Mouse (Mus musculus) skeletal muscle tissue, adult 2 months (tissue): ENCODE measurements around the gene Gm20903.
"Not testable (repeated sequence)": the region's sequence is repeated elsewhere in the genome, so short reads cannot be mapped to it uniquely, and the experiment has no call there.

Source experiments
- DNase-seq: peaks from one replicate; pipeline ENCODE4 v3.0.0-alpha.2; 2012; ENCODE audit warnings: low read depth, low spot score

Gm20903 gene

DNA sequence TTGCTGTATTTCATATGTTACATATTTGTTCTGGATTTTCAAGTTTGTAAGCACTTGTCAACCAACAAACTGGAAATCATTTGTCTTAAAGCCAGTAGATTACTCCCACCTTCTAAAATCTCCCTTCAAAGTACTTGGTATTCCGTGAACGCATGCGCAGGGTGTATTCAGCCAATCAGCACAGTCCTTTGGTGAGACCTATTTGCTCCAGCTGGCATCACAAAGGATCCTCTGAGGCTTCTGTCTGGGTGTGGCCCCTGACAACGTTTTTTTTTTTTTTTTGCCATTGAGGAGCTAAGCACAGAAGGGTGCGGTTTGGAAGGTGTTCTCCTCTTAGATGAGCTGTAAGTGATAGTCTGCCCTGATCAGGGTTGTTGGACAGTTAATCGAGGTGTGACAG lies at the start of gene Gm20903:
Gm20903 (plus strand) TSS at position 301 of the 400 bp plus-strand sequence.
- DNase-seq: not testable (repeated sequence)
